Mouse (Mus musculus) lung, embryonic 14.5 days (tissue): ENCODE data around the gene Tmem100. TPM values are rescaled to one million over a fixed set of nuclear protein-coding genes. Genes with fewer than 3 reads are reported as not detected.

Experiments used
- ATAC-seq: fragments of 200-750 bp; cut with Nextera tagmentation; 2 replicates; pipeline ENCODE4 v1.8.0; 2017; ENCODE audit warnings: mild to moderate bottlenecking, moderate TSS enrichment, moderate library complexity; ENCODE audit not compliant: insufficient read depth
- DNase-seq: peaks from one replicate; pipeline ENCODE4 v3.0.0-alpha.2; 2015
- H3K27ac ChIP-seq: fragments of 300-500 bp; sonication (generic); 2 replicates; pipeline ENCODE4 v1.5.1; 2014; ENCODE audit warnings: low read depth, mild to moderate bottlenecking, moderate library complexity
- H3K27me3 ChIP-seq: fragments of 300-500 bp; sonication (generic); 2 replicates; pipeline ENCODE4 v1.6.1; 2014; ENCODE audit warnings: low read length, control low read depth; ENCODE audit not compliant: insufficient read depth
- H3K36me3 ChIP-seq: fragments of 300-500 bp; sonication (generic); 2 replicates; pipeline ENCODE4 v1.6.1; 2014; ENCODE audit warnings: control low read depth; ENCODE audit not compliant: insufficient read depth
- H3K4me1 ChIP-seq: fragments of 300-500 bp; sonication (generic); 2 replicates; pipeline ENCODE4 v1.6.1; 2014; ENCODE audit warnings: antibody characterized with exemption, control low read depth; ENCODE audit not compliant: insufficient read depth
- H3K4me2 ChIP-seq: fragments of 300-500 bp; sonication (generic); 2 replicates; pipeline ENCODE4 v1.6.1; 2014; ENCODE audit warnings: mild to moderate bottlenecking
- H3K4me3 ChIP-seq: fragments of 300-500 bp; sonication (generic); 2 replicates; pipeline ENCODE4 v1.5.1; 2014; ENCODE audit warnings: low read depth, low read length
- H3K9ac ChIP-seq: fragments of 300-500 bp; sonication (generic); 2 replicates; pipeline ENCODE4 v1.6.1; 2014
- H3K9me3 ChIP-seq: fragments of 300-500 bp; sonication (generic); 2 replicates; pipeline ENCODE4 v1.6.1; 2016; ENCODE audit warnings: low read depth, low read length, control low read depth
- CTCF ChIP-seq: IDR thresholded peaks from 2 replicates; pipeline ENCODE4 v1.5.1; 2016; ENCODE audit warnings: antibody characterized with exemption, low read depth
- WGBS: fragments of 180-500 bp; shearing (Covaris S2); extraction: QIAGEN DNeasy Blood & Tissue Kit; methylation state at CpG from one replicate; pipeline ENCODE4 v1.1.7; 2014; 5-methylcytosine and 5-hydroxymethylcytosine counted together
- polyA plus RNA-seq: library from polyadenylated mRNA; unstranded; fragments of >200 nt; fragmentation: Nextera tagmentation; extraction: Ambion mirVana; gene quantifications from 2 replicates; pipeline ENCODE4 v1.2.1, GENCODE M21; 2014

Tmem100 gene
- polyA plus RNA-seq, 1 experiment from 2014 or later = 20.9 TPM

DNA sequence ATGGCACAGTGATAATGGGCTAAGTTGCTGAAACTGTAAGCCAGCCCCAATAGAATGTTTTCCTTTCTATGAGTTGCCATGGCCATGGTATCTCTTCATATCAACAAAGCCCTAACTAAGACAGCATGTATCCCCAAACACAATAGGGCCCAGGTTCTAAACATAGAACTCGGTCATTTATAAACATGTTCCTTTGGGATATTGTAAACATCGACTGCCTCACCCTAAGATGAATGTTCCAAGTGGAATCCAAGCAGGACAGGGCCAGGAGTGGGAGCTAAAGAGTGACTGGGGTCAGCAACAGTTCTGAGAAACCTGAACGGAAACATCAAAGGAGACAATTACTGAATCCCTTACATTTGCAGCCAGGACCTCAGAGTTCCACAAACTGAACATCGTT lies 14.3 kb downstream of the Tmem100 start:
- DNase-seq = no peak
- H3K4me1 ChIP-seq = no peaks in the 10 kb centered on the region; the same call in 1 of the 2 replicates
- no peak for ATAC-seq
- no peak overlapping the region for H3K4me2 ChIP-seq
- no peak overlapping the region for H3K4me3 ChIP-seq
- no peaks in the 10 kb centered on the region for H3K9me3 ChIP-seq
- no peak overlapping the region for H3K27ac ChIP-seq
- no peak overlapping the region for H3K9ac ChIP-seq
- no peak for TF ChIP-seq CTCF
- no peaks in the 10 kb centered on the region for H3K36me3 ChIP-seq
- WGBS = 60% methylated on average over 4 of the region's 4 CpGs
- H3K27me3 ChIP-seq = no peaks in the 10 kb centered on the region

DNA sequence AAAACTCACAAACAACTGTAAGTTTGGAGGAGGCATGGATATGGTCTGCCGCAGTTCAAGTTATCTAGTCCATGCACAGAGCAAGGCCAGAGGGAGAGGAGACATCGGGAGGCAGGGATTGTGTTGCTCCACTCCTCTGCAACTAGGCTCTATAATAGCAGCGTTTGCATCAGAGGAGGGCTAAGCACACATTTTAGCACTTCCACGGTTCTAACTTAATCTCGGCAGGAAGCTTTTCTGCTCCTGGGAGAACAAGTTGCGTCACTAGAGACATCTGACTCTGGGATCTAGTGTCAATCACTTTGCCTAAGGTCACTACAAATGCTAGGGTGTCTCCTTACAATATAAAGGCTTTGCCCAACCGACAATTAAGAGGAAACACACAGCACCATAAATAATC lies 16.1 kb downstream of the Tmem100 start:
- no peaks in the 10 kb centered on the region; the same call in 1 of the 2 replicates for H3K4me1 ChIP-seq
- H3K27me3 ChIP-seq = no peaks in the 10 kb centered on the region
- H3K36me3 ChIP-seq = no peaks in the 10 kb centered on the region
- H3K4me2 ChIP-seq = no peak overlapping the region
- ATAC-seq (no peak), DNase-seq (no peak)
- no peak overlapping the region for H3K27ac ChIP-seq
- no peak for TF ChIP-seq CTCF
- H3K9ac ChIP-seq = no peak overlapping the region
- no peak overlapping the region for H3K4me3 ChIP-seq
- no peaks in the 10 kb centered on the region for H3K9me3 ChIP-seq
- 51% methylated on average over 7 of the region's 7 CpGs for WGBS

DNA sequence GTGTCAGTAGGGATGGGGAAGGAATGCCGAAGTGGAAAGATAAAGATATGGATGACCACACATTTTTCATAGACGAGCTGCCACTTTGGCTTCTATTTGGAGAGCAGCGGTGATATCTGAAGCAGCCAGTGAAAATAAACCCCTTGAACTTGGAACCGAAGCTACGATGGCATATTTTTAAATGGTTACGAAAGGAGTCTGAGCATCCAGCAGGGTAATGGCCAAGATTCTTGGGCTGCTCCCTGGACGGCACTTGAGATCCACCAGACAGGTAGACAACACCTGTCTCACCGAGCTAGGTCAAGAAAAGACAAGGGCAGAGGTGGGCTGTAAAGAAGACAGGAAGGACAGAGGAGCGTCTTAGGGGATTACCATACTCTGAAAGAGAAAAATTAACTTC lies 17.1 kb downstream of the Tmem100 start:
- H3K4me3 ChIP-seq = no peak overlapping the region
- no peaks in the 10 kb centered on the region; the same call in 1 of the 2 replicates for H3K4me1 ChIP-seq
- no peaks in the 10 kb centered on the region for H3K36me3 ChIP-seq
- WGBS = 37% methylated on average over 9 of the region's 9 CpGs
- no peak overlapping the region for H3K27ac ChIP-seq
- no peaks in the 10 kb centered on the region for H3K27me3 ChIP-seq
- TF ChIP-seq CTCF = no peak
- ATAC-seq (no peak), DNase-seq (no peak)
- no peak overlapping the region for H3K4me2 ChIP-seq
- no peak overlapping the region for H3K9ac ChIP-seq
- H3K9me3 ChIP-seq = no peaks in the 10 kb centered on the region

DNA sequence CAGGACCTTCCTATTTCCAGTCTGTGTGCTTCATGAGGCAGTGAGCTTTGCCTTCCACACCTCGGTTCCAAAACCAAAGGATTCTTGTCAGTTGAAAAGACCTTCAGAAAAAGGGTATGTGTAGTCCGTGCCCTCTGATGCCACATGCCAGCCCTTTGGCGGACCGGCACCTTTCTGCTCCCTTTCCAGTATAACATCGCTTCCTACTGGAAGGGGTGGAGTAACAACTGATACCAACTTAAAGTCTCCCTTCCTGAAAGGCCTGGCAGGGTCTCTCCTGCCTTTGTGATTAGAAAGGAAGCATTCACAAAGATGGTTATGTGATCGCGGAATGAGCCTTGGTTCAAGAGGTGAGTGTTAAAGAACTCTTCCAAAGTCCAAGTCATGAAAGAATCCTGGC lies 19.9 kb downstream of the Tmem100 start:
- no peak for TF ChIP-seq CTCF
- no peaks in the 10 kb centered on the region; the same call in 1 of the 2 replicates for H3K4me1 ChIP-seq
- no peaks in the 10 kb centered on the region for H3K9me3 ChIP-seq
- DNase-seq (no peak), ATAC-seq (no peak)
- H3K27me3 ChIP-seq = no peaks in the 10 kb centered on the region
- H3K36me3 ChIP-seq = no peaks in the 10 kb centered on the region
- H3K4me2 ChIP-seq = no peak overlapping the region
- no peak overlapping the region for H3K4me3 ChIP-seq
- no peak overlapping the region for H3K27ac ChIP-seq
- no peak overlapping the region for H3K9ac ChIP-seq
- 84% methylated on average over 7 of the region's 7 CpGs for WGBS

DNA sequence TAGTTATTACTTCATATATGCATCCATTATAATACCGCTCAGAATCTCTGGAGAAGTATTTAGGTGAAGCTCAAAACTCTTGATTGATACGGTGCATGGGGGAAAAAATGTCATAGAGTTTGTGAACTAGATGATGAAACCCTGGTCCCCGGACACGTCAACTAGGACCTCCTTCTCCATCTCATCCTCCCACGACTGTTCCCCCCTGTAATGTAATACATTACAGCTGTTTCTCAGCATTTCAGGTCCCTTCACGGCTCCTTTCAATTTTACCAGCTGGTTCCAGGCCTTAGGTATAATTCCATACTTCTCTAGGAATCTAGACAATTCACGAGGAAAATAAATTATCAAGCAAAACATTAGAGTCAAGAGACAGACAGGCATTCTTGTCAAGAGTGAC lies 22.6 kb downstream of the Tmem100 start:
- Histone ChIP-seq H3K4me2 (no peak overlapping the region), H3K27me3 (no peaks in the 10 kb centered on the region), H3K36me3 (no peaks in the 10 kb centered on the region), H3K9me3 (no peaks in the 10 kb centered on the region), H3K9ac (no peak overlapping the region), H3K27ac (no peak overlapping the region), H3K4me3 (no peak overlapping the region), H3K4me1 (no peaks in the 10 kb centered on the region; the same call in 1 of the 2 replicates)
- ATAC-seq (no peak), DNase-seq (no peak)
- TF ChIP-seq CTCF = no peak
- 52% methylated on average over 7 of the region's 7 CpGs for WGBS

DNA sequence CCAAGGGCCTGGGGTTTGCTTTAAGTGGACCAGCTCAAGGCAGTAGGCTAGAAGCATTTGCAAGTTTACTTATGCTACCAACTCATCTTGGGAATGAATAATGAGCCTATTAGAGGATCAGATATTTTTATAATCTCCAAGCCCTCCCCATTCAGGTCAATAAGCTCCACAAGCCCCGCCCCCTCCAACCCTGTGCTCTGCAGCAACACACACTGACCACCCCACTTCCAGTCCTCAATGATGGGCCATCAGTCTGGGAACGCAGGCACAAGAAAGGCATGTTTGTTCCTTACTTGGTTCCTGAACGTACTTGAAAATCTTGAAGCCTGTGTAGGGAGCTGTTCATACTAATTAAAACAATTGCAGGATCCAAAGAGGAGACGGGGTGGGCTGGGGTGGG lies 23.7 kb downstream of the Tmem100 start:
- no peak for TF ChIP-seq CTCF
- WGBS = 53% methylated on average over 4 of the region's 4 CpGs

DNA sequence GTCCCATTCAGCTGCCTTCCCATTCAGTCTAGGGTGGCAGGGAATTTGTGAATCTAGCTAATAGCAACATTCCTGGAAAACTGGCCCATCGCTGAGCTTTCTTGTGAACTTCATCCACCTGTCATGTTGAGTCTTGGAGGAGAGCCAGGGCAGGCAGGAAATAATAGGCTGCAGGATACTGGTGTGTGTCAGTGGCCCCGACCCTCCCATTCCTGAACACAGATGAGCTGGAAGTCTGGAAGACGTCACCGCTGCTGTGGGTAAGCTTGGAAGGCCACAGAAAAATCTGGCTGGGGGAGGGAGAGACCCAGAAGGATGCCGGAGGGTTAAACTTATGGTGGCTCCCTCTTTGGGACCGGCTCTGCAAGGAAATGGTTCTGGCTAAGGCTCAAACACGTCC lies 24.3 kb downstream of the Tmem100 start:
- H3K27me3 ChIP-seq = no peaks in the 10 kb centered on the region
- no peak overlapping the region for H3K9ac ChIP-seq
- no peaks in the 10 kb centered on the region for H3K36me3 ChIP-seq
- no peak for TF ChIP-seq CTCF
- H3K4me3 ChIP-seq = no peak overlapping the region
- no peaks in the 10 kb centered on the region; the same call in 1 of the 2 replicates for H3K9me3 ChIP-seq
- ATAC-seq = peak; percentile 84
- WGBS = 22% methylated on average over 7 of the region's 7 CpGs
- H3K27ac ChIP-seq = no peak overlapping the region
- peak; percentile 67 for DNase-seq
- H3K4me1 ChIP-seq = no peaks in the 10 kb centered on the region
- H3K4me2 ChIP-seq = no peak overlapping the region

More for the DNA sequence above, 23.7 kb downstream of the Tmem100 start:
- no peak overlapping the region for H3K9ac ChIP-seq
- no peak overlapping the region for H3K4me3 ChIP-seq
- H3K27ac ChIP-seq = no peak overlapping the region
- no peak for ATAC-seq
- H3K4me1 ChIP-seq = no peaks in the 10 kb centered on the region
- no peaks in the 10 kb centered on the region for H3K27me3 ChIP-seq
- H3K9me3 ChIP-seq = no peaks in the 10 kb centered on the region
- no peak overlapping the region for H3K4me2 ChIP-seq
- H3K36me3 ChIP-seq = no peaks in the 10 kb centered on the region
- DNase-seq = no peak

DNA sequence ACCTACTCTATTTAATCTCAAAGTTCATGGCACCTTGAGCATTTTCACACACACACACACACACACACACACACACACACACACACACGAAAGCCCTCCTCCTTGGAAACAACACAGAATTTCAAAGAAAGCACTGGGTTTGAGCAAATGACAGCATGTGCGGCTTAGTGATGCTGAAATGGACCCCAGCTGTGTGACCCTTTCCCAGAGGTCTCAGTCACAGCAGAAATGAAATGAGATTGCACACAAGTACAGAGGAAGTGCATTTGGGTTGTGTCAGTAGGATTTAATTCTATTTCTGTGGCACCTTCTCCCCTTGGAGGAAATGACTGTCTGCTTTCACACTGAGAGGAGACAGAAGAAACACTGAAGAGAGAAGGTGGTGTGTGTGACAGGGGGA lies 26.9 kb downstream of the Tmem100 start:
- Histone ChIP-seq H3K9me3 (no peaks in the 10 kb centered on the region; the same call in 1 of the 2 replicates), H3K27me3 (no peaks in the 10 kb centered on the region), H3K9ac (no peak overlapping the region), H3K4me2 (no peak overlapping the region), H3K4me1 (no peaks in the 10 kb centered on the region), H3K27ac (no peak overlapping the region; the same call in 1 of the 2 replicates), H3K4me3 (no peak overlapping the region), H3K36me3 (no peaks in the 10 kb centered on the region)
- no peak for TF ChIP-seq CTCF
- 42% methylated on average over 2 of the region's 2 CpGs for WGBS
- ATAC-seq (no peak), DNase-seq (peak; percentile 62)
